Mouse (Mus musculus): ENCODE data around the gene Ptrh1.

Ptrh1 gene

GRCm38 (mm10) chr2:32795748-32796418 lies 20.3 kb downstream of the Ptrh1 start:
- DNase-seq (ENCODE audit: low spot score) = no peak

GRCm38 (mm10) chr2:32798251-32798962 lies 22.8 kb downstream of the Ptrh1 start:
- DNase-seq (ENCODE audit: low spot score) = no peak

GRCm38 (mm10) chr2:32808816-32809566 lies 33.4 kb downstream of the Ptrh1 start:
- no peak for DNase-seq (ENCODE audit: low spot score)

- no peak for DNase-seq (ENCODE audit: low spot score)
Measured at GRCm38 (mm10) chr2:32811959-32812358, 36.4 kb downstream of the Ptrh1 start.

GRCm38 (mm10) chr2:32816497-32816896 lies 40.9 kb downstream of the Ptrh1 start:
- no peak for DNase-seq (ENCODE audit: low spot score)

GRCm38 (mm10) chr2:32816946-32817581 lies 41.5 kb downstream of the Ptrh1 start:
- no peak for DNase-seq (ENCODE audit: low spot score)

GRCm38 (mm10) chr2:32817589-32817988 lies 42.0 kb downstream of the Ptrh1 start:
- DNase-seq (ENCODE audit: low spot score) = no peak

- DNase-seq (ENCODE audit: low spot score) = no peak
Measured at GRCm38 (mm10) chr2:32818208-32818607, 42.6 kb downstream of the Ptrh1 start.

- peak; percentile 63 for DNase-seq (ENCODE audit: low spot score)
Measured at GRCm38 (mm10) chr2:32821041-32821802, 45.6 kb downstream of the Ptrh1 start.

- DNase-seq (ENCODE audit: low spot score) = no peak
Measured at GRCm38 (mm10) chr2:32822643-32823042, 47.1 kb downstream of the Ptrh1 start.

GRCm38 (mm10) chr2:32823153-32823552 lies 47.6 kb downstream of the Ptrh1 start:
- peak; percentile 50 for DNase-seq (ENCODE audit: low spot score)

GRCm38 (mm10) chr2:32823579-32824154 lies 48.1 kb downstream of the Ptrh1 start:
- no peak for DNase-seq (ENCODE audit: low spot score)

- DNase-seq (ENCODE audit: low spot score) = peak; percentile 57
Measured at GRCm38 (mm10) chr2:32824181-32824580, 48.6 kb downstream of the Ptrh1 start.

- DNase-seq (ENCODE audit: low spot score) = no peak
Measured at GRCm38 (mm10) chr2:32824778-32825177, 49.2 kb downstream of the Ptrh1 start.

GRCm38 (mm10) chr2:32825796-32826195 lies 50.2 kb downstream of the Ptrh1 start:
- no peak for DNase-seq (ENCODE audit: low spot score)

Data from embryo, embryonic 10.5 days (tissue).